Mouse (Mus musculus): ENCODE results near the gene Col24a1. TPM values are rescaled to one million over a fixed set of nuclear protein-coding genes. Genes with fewer than 3 reads are reported as not detected.

The Col24a1 gene
- polyA plus RNA-seq, 2 experiments: 0.20 to 0.37 TPM

GRCm38 (mm10) chr3:145293623-145294307 is 1.5 kb downstream of the Col24a1 start:
- Histone ChIP-seq H3K36me3 (replicated peaks; ENCODE audit: control insufficient read depth, insufficient read depth, low read depth) (no peaks in the 10 kb centered on the region), H3K27ac (no peak overlapping the region)

GRCm38 (mm10) chr3:145299980-145300591 is 7.8 kb downstream of the Col24a1 start:
- no peak overlapping the region for H3K27ac ChIP-seq
- TF ChIP-seq CTCF (IDR thresholded peaks at IDR 0.05; ENCODE audit: low read depth) (no peak), EP300 (IDR thresholded peaks at IDR 0.05; ENCODE audit: low read depth) (no peak)
- H3K9ac ChIP-seq (replicated peaks): no peak overlapping the region
- H3K4me3 ChIP-seq (ENCODE audit: insufficient read depth in 1 of 2, low read depth in 2 of 2, low read length in 2 of 2): no peak overlapping the region
- 72% methylated on average over 5 of the region's 5 CpGs for WGBS (ENCODE audit: insufficient replicate concordance)
- DNase-seq (ENCODE audit: low read depth in 3 of 3, low spot score in 3 of 3) (no peak), ATAC-seq (ENCODE audit: insufficient read depth) (no peak)
- H3K9me3 ChIP-seq (ENCODE audit: control insufficient read depth, low read length): no peaks in the 10 kb centered on the region
- no peaks in the 10 kb centered on the region for H3K4me1 ChIP-seq (replicated peaks; ENCODE audit: control insufficient read depth in 2 of 2, insufficient read depth in 2 of 2, low read length in 1 of 2)
- H3K4me2 ChIP-seq (ENCODE audit: low read depth): no peak overlapping the region
- H3K27me3 ChIP-seq (ENCODE audit: control insufficient read depth, insufficient read depth, low read length): no peaks in the 10 kb centered on the region
- H3K36me3 ChIP-seq (replicated peaks; ENCODE audit: control insufficient read depth, insufficient read depth, low read depth): no peaks in the 10 kb centered on the region

More at GRCm38 (mm10) chr3:145293623-145294307, 1.5 kb downstream of the Col24a1 start:
- ATAC-seq (ENCODE audit: insufficient read depth) (no peak), DNase-seq (ENCODE audit: low read depth in 3 of 3, low spot score in 3 of 3) (no peak)
- Histone ChIP-seq H3K9ac (replicated peaks) (no peak overlapping the region), H3K4me1 (replicated peaks; ENCODE audit: control insufficient read depth in 2 of 2, insufficient read depth in 2 of 2, low read length in 1 of 2) (no peaks in the 10 kb centered on the region), H3K9me3 (ENCODE audit: control insufficient read depth, low read length) (no peaks in the 10 kb centered on the region), H3K4me3 (ENCODE audit: insufficient read depth in 1 of 2, low read depth in 2 of 2, low read length in 2 of 2) (no peak overlapping the region), H3K4me2 (ENCODE audit: low read depth) (no peak overlapping the region), H3K27me3 (ENCODE audit: control insufficient read depth, insufficient read depth, low read length) (no peaks in the 10 kb centered on the region; the same call in 1 of the 2 replicates)
- 33% methylated on average over 12 of the region's 12 CpGs for WGBS (ENCODE audit: insufficient replicate concordance)
- no peak for TF ChIP-seq CTCF (IDR thresholded peaks at IDR 0.05; ENCODE audit: low read depth)
- no peak for TF ChIP-seq EP300 (IDR thresholded peaks at IDR 0.05; ENCODE audit: low read depth)

DNA sequence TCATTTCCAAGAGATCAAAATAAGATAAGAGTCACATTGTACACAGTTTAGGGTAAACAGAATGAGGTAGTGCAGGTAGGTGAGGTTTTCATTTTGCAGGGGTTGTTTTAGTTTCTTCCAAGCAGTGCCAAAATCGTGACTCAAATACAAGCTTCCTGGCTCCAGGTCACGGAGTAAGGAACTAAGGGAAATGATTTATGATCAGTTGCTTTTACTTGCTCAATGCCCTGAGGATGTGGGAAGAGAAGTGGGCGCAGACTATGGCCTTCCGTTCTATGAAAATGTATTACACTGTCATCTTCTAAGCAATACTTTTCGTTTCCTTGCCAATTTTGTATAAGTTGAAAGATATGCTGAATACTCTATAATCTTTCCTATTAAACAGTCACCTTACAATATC is 13.0 kb downstream of the Col24a1 start:
- Histone ChIP-seq H3K4me1 (replicated peaks; ENCODE audit: control insufficient read depth in 2 of 2, insufficient read depth in 2 of 2, low read length in 1 of 2) (no peaks in the 10 kb centered on the region), H3K27me3 (ENCODE audit: control insufficient read depth, insufficient read depth, low read length) (no peaks in the 10 kb centered on the region), H3K4me2 (ENCODE audit: low read depth) (no peak overlapping the region), H3K36me3 (replicated peaks; ENCODE audit: control insufficient read depth, insufficient read depth, low read depth) (no peaks in the 10 kb centered on the region), H3K9me3 (ENCODE audit: control insufficient read depth, low read length) (no peaks in the 10 kb centered on the region), H3K4me3 (ENCODE audit: insufficient read depth in 1 of 2, low read depth in 2 of 2, low read length in 2 of 2) (no peak overlapping the region), H3K9ac (replicated peaks) (no peak overlapping the region), H3K27ac (no peak overlapping the region)
- ATAC-seq (ENCODE audit: insufficient read depth) (no peak), DNase-seq (ENCODE audit: low read depth in 3 of 3, low spot score in 3 of 3) (no peak)
- 30% methylated on average over 5 of the region's 5 CpGs for WGBS (ENCODE audit: insufficient replicate concordance)
- no peak for TF ChIP-seq EP300 (IDR thresholded peaks at IDR 0.05; ENCODE audit: low read depth)
- TF ChIP-seq CTCF (IDR thresholded peaks at IDR 0.05; ENCODE audit: low read depth): no peak

- no peak for DNase-seq (ENCODE audit: low read depth in 3 of 3, low spot score in 3 of 3)
- Histone ChIP-seq H3K4me1 (replicated peaks; ENCODE audit: control insufficient read depth in 2 of 2, insufficient read depth in 2 of 2, low read length in 1 of 2) (no peaks in the 10 kb centered on the region), H3K36me3 (replicated peaks; ENCODE audit: control insufficient read depth, insufficient read depth, low read depth) (no peaks in the 10 kb centered on the region), H3K27me3 (ENCODE audit: control insufficient read depth, insufficient read depth, low read length) (no peaks in the 10 kb centered on the region), H3K9ac (replicated peaks) (no peak overlapping the region), H3K27ac (no peak overlapping the region), H3K4me2 (ENCODE audit: low read depth) (no peak overlapping the region), H3K4me3 (ENCODE audit: insufficient read depth in 1 of 2, low read depth in 2 of 2, low read length in 2 of 2) (no peak overlapping the region), H3K9me3 (ENCODE audit: control insufficient read depth, low read length) (no peaks in the 10 kb centered on the region)
- TF ChIP-seq EP300 (IDR thresholded peaks at IDR 0.05; ENCODE audit: low read depth) (no peak), CTCF (IDR thresholded peaks at IDR 0.05; ENCODE audit: low read depth) (no peak)
- no peak for ATAC-seq (ENCODE audit: insufficient read depth)
- WGBS (ENCODE audit: insufficient replicate concordance): 59% methylated on average over 3 of the region's 3 CpGs
These were observed 14.9 kb downstream of the Col24a1 start for GRCm38 (mm10) chr3:145307209-145307608.

GRCm38 (mm10) chr3:145320587-145321274 is 28.5 kb downstream of the Col24a1 start:
- WGBS (ENCODE audit: insufficient replicate concordance): 64% methylated on average over 14 of the region's 14 CpGs
- Histone ChIP-seq H3K36me3 (replicated peaks; ENCODE audit: control insufficient read depth, insufficient read depth, low read depth) (no peaks in the 10 kb centered on the region), H3K4me3 (ENCODE audit: insufficient read depth in 1 of 2, low read depth in 2 of 2, low read length in 2 of 2) (no peak overlapping the region), H3K4me2 (ENCODE audit: low read depth) (no peak overlapping the region), H3K27ac (no peak overlapping the region), H3K9ac (replicated peaks) (no peak overlapping the region), H3K9me3 (ENCODE audit: control insufficient read depth, low read length) (no peaks in the 10 kb centered on the region), H3K4me1 (replicated peaks; ENCODE audit: control insufficient read depth in 2 of 2, insufficient read depth in 2 of 2, low read length in 1 of 2) (no peaks in the 10 kb centered on the region), H3K27me3 (ENCODE audit: control insufficient read depth, insufficient read depth, low read length) (no peaks in the 10 kb centered on the region)
- DNase-seq (ENCODE audit: low read depth in 3 of 3, low spot score in 3 of 3) (no peak), ATAC-seq (ENCODE audit: insufficient read depth) (no peak)
- TF ChIP-seq EP300 (IDR thresholded peaks at IDR 0.05; ENCODE audit: low read depth) (no peak), CTCF (IDR thresholded peaks at IDR 0.05; ENCODE audit: low read depth) (no peak)
